Mouse (Mus musculus) frontal cortex, adult 2 months (tissue): ENCODE measurements around the gene Ica1. TPM values are rescaled to one million over a fixed set of nuclear protein-coding genes. Genes with fewer than 3 reads are reported as not detected.

ENCODE experiments used
- DNase-seq, 2 experiments: peaks; one replicate each; pipeline ENCODE4 v3.0.0; 2022; ENCODE audit warnings: low spot score in 1 of 2; ENCODE audit errors: extremely low spot score in 1 of 2
- polyA plus RNA-seq: library from polyadenylated mRNA; depleted of rRNA; stranded (reverse); fragments of >200 nt; gene quantifications from 2 replicates; pipeline ENCODE4 v1.2.3, GENCODE M21; 2012; rRNA removed

The Ica1 gene
- polyA plus RNA-seq: 37.3 and 40.2 TPM in 2 replicates

- peak; percentile 12 to 26 for DNase-seq
These were observed at the start of gene Ica1 for GRCm38 (mm10) chr6:8778296-8778649. Gene Ica1, minus strand, starts transcription at chr6:8778488.

GRCm38 (mm10) chr6:8819866-8820265 is 41.6 kb upstream of the Ica1 start:
- no peak for DNase-seq

- DNase-seq: no peak
These were observed 36.2 kb upstream of the Ica1 start for GRCm38 (mm10) chr6:8814332-8815002.

GRCm38 (mm10) chr6:8802561-8803150 is 24.4 kb upstream of the Ica1 start:
- DNase-seq: no peak

- DNase-seq: no peak
These were observed 14.1 kb upstream of the Ica1 start for GRCm38 (mm10) chr6:8792385-8792784.

GRCm38 (mm10) chr6:8791781-8792180 is 13.5 kb upstream of the Ica1 start:
- no peak for DNase-seq

- DNase-seq: no peak
These were observed 2.3 kb upstream of the Ica1 start for GRCm38 (mm10) chr6:8780618-8781017.

- peak; percentile 63 to 75 for DNase-seq
These were observed 635 bp downstream of the Ica1 start for GRCm38 (mm10) chr6:8777411-8778295.

- DNase-seq: no peak
These were observed 6.7 kb downstream of the Ica1 start for GRCm38 (mm10) chr6:8771539-8771938.

GRCm38 (mm10) chr6:8770341-8770740 is 7.9 kb downstream of the Ica1 start:
- no peak for DNase-seq

GRCm38 (mm10) chr6:8769803-8770202 is 8.5 kb downstream of the Ica1 start:
- DNase-seq: no peak

GRCm38 (mm10) chr6:8766652-8767051 is 11.6 kb downstream of the Ica1 start:
- DNase-seq: no peak

- peak in 1 of 2 experiments; percentile 39 for DNase-seq
These were observed 12.5 kb downstream of the Ica1 start for GRCm38 (mm10) chr6:8765801-8766200.

GRCm38 (mm10) chr6:8765064-8765463 is 13.2 kb downstream of the Ica1 start:
- DNase-seq: no peak

- DNase-seq: no peak
These were observed 17.5 kb downstream of the Ica1 start for GRCm38 (mm10) chr6:8760708-8761294.

GRCm38 (mm10) chr6:8759901-8760300 is 18.4 kb downstream of the Ica1 start:
- no peak for DNase-seq

- no peak for DNase-seq
These were observed 22.5 kb downstream of the Ica1 start for GRCm38 (mm10) chr6:8755760-8756276.

GRCm38 (mm10) chr6:8754486-8754885 is 23.8 kb downstream of the Ica1 start:
- DNase-seq: no peak

GRCm38 (mm10) chr6:8753723-8754036 is 24.6 kb downstream of the Ica1 start:
- DNase-seq: no peak

GRCm38 (mm10) chr6:8752984-8753722 is 25.1 kb downstream of the Ica1 start:
- DNase-seq: no peak
